Mouse (Mus musculus) layer of hippocampus, adult 11-12 months (tissue): ENCODE data around the gene Tff2.
A peak's percentile ranks its signal among the peaks of the same experiment; 100 is the strongest.

Experiments used
- DNase-seq: peaks from one replicate; pipeline ENCODE4 v3.0.0; 2022; ENCODE audit warnings: low spot score

Gene Tff2

GRCm38 (mm10) chr17:31136291-31136690, 7.8 kb downstream of the Tff2 start:
- no peak for DNase-seq

DNA sequence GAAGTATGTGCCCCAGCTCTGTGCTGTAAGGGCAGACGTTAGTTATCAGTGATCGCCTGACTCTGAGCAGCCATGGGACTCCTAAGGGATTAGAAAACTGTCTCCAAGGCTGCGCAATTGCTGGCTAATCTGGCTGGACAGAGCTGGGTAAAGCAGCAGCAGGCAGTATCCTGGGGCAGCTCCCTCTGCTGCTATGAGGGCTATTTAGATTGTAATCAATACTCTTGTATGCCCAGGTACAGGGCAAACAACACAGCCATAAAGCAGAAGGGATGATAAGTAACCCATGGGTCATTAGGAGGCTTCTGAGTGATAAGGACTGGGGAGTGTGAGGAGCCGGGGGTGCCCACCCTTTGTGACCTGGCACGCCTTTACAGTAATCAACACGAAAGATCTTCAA, 9.2 kb downstream of the Tff2 start:
- no peak for DNase-seq

DNA sequence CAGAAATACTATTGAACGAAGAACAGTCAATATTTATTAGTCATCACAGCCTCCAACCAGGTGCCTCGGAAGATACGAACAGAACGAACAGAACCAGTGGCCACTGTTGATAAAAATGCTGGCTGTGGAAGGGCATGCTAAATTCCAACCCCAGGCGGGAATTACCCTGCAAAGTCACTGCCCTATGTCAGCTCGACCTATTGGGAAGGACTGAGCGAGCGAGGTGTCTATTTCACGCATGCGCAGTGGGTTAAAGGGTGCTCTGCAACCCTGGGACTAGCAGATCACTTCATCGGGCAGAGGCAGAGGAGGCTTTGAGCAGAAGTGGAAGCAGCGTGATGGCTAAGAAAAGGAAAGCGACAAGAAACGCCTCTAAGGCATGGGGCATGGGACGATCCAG, 10.3 kb downstream of the Tff2 start:
- DNase-seq, result no peak

DNA sequence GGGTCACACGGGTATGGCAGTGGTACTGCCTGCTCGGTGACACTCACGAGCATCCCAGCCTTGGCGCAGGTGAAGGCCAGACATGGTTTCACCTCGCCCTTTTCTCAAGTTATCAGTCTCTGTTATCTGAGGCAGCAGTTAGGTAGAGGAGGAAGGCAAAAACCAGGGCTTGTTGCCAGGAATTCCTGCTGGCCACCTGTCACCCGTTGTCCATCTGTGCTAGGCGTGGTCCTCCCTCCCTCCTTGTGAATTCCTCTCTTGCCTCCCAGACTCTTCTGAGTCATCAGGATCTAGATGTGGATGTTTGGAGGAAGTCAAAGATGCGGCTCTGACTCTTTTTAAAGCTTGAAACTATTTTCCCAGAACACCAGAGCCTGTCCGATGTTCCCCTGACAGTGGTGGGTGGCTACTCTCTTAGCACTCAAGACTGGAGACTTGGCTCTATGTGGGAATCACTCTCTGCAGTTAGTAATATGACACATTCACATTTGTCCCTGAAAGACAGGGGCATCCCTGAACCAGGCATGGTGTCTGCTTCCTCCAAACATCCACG, 12.7 kb downstream of the Tff2 start:
- DNase-seq, result no peak

- DNase-seq, result no peak
These were observed 14.6 kb downstream of the Tff2 start, which contains the start of gene Tff3 for GRCm38 (mm10) chr17:31129452-31129851. Gene Tff3 (minus strand): TSS chr17:31129646.

DNA sequence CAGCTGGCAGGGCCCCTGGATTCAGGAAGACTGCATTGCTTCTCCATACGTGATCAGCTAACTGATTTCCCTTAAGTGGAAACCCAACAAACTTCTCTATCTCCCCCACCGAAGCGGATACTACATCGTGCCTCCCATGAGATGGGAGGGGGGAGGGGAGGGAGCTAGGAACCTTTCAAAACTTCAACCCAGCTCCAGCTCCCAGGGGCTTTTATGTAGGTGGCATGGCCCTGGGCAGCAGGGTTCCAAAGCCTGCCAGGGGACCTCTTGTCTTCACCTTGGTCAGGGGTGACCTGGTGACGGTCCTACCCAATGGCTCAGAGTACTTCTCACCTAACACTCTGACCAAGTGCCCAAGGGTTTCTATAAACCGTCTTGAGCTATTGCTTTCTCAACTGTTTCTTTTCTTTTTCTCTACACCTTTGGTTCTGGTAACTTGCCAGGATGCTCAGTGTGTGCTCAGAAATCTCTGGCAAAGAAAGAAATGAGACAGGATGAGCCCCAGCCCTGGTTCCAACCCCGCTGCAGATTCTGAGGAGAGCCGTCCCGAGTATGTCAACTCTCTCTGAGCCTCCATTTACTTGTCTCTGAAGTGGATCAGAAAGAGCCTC, 15.3 kb downstream of the Tff2 start:
- no peak for DNase-seq

GRCm38 (mm10) chr17:31125548-31126266, 18.4 kb downstream of the Tff2 start:
- no peak for DNase-seq

GRCm38 (mm10) chr17:31121975-31122374, 22.1 kb downstream of the Tff2 start:
- DNase-seq, result no peak

- DNase-seq, result peak; percentile 90
These were observed 24.7 kb downstream of the Tff2 start for GRCm38 (mm10) chr17:31119429-31119828.

- no peak for DNase-seq
These were observed 26.1 kb downstream of the Tff2 start for GRCm38 (mm10) chr17:31117946-31118345.

GRCm38 (mm10) chr17:31116063-31116462, 28.0 kb downstream of the Tff2 start:
- no peak for DNase-seq

GRCm38 (mm10) chr17:31113191-31113856, 30.8 kb downstream of the Tff2 start:
- DNase-seq, result peak; percentile 52

- DNase-seq, result no peak
These were observed 35.7 kb downstream of the Tff2 start for GRCm38 (mm10) chr17:31108388-31108787.

DNA sequence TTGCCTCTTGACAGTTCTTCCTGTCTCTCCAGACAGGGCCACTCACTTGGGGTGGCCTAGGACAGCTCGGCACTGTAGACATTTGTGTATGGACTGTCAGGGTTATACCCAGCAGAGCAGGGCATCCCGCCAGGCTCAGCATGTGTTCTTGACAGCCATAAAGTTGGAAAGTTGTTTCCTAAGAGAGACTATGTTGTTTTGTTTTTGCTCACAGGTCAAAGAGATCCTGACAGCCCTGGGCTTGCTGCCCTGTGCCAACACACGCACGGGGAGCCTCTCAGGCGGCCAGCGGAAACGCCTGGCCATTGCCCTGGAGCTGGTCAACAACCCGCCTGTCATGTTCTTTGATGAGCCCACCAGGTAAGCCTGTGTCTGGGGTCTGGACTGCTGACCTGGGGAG, 40.3 kb downstream of the Tff2 start:
- no peak for DNase-seq

- DNase-seq, result no peak
These were observed 41.0 kb downstream of the Tff2 start for GRCm38 (mm10) chr17:31103007-31103570.

- DNase-seq, result no peak
These were observed 45.3 kb downstream of the Tff2 start for GRCm38 (mm10) chr17:31098788-31099187.

DNA sequence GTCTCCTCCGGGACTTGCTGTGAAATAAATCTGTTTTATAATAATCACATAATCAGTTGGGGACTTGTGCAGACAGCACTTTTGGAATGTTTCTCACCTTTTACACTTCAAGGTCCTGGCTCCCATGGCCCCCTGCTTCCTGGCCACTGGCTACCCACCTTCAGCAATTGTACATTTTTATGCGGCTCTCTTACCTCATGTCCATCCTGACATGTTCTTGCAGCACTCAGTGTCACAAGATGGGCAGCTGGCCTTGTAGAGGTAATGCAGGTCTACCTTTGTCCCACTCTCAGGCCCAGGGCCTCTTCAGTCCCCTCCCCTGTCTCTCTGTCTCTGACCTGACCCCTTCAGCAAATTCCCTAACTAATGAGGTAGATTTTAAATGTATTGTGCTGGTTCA, 47.2 kb downstream of the Tff2 start:
- no peak for DNase-seq

- no peak for DNase-seq
These were observed 48.5 kb downstream of the Tff2 start for GRCm38 (mm10) chr17:31095570-31095969.

DNA sequence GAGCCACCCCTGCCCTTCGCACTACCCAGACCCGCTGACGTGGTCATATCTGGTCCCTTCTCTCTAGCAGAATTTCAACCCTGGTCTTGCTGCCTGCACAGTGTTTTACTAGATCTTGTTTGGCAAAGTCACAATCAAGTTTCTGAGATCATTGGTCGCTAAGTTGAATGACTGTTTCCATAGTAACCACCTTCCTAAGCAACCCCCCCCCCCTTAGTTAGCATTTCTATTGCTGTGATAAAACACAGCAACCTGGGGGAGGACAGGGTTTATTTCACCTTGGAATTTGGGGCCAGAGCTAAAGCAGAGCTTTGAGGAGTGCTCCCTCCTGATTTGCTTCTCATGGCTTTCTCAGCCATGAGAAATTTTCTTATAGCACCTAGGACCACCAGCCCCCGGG, 49.3 kb downstream of the Tff2 start:
- DNase-seq, result no peak
